Mouse (Mus musculus): ENCODE results near the gene Slc15a3. TPM values are rescaled to one million over a fixed set of nuclear protein-coding genes. Genes with fewer than 3 reads are reported as not detected.

The Slc15a3 gene
- 1 to 10 TPM in 1 of 2 experiments, under 1 TPM in 1; 0.83 to 2.0 TPM for total RNA-seq (2023)

DNA sequence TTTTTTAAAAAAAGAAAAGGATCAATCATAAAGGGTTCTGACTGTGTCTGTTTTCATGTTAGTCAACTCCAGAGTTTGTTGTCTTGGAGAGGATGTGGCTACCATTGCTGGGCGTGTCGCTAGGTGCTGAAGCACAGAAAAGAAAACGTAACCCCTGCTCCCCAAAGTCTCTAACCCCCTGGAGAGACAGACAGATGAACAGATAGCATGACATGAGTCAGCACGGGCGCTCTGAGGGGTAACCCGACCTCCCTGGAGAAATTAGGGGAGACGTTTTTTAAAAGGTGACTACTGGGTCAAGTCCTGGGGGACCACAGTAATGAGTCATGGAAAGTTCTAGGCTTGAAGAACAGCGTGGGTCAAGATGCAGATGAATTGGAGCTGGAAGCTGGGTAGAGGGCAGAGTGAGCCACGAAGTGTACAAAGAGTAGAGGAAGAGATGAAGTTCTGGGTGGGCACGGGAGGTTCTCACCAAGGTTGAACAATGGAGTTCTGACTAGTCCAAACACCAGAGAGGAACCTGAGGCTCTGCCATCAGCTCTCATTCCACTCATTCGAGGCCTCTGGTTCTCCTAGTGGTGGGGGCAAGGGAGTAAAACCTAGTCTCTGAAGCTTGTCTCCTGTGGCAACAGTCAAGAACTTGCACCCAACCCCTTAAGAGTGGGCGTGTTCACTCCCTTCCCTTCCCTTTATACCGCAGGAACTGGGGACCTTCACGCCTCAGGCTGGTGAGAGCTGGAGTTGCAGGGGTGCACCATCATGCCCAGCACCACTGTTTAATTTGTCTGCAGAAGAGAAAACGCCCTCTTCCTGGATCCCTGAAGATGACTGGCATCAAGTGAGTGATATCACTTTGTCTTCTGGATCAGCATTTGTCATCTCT is at the start of gene Slc15a3:
Gene Slc15a3 (plus strand): TSS at position 718 of the 883 bp plus-strand sequence.

DNA sequence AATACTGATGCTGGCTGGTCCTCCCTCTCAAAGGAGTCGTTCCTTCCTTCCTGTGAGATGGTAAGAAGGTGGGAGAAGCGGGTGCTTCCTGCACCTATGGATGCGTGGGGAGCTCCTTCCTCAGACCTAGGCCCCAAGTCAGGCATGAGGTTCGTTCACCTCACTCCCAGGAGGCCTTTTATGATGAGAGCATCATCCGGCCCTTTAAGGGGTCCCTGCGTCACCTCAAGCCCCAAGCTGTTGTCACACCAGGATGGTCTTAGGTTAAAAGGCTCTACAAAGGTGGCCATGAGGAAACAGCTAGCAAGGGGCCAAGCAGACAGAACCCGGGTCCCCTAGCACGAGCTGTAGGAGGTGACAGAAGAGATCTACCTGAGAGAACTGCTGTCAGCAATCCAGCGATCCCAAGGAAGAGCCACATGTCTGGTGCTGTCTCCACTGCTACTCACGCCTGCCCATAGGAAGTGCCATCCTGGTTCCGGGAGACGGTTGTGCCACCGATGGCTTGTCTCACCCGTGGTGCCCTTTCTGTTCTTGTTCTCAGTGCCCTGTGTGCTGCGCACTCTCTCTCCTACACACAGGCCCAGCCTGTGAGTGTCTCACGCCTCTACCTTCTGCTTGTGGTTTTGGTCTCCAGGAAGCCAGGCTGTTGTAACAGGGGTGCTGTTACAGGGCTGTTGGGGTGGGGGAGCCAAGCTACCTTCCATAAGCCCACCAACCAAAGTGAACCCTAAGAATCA is 9.9 kb upstream of the Slc15a3 start, which contains the start of gene Cd6:
Gene Cd6 (minus strand): TSS at position 623 of the 740 bp plus-strand sequence.

DNA sequence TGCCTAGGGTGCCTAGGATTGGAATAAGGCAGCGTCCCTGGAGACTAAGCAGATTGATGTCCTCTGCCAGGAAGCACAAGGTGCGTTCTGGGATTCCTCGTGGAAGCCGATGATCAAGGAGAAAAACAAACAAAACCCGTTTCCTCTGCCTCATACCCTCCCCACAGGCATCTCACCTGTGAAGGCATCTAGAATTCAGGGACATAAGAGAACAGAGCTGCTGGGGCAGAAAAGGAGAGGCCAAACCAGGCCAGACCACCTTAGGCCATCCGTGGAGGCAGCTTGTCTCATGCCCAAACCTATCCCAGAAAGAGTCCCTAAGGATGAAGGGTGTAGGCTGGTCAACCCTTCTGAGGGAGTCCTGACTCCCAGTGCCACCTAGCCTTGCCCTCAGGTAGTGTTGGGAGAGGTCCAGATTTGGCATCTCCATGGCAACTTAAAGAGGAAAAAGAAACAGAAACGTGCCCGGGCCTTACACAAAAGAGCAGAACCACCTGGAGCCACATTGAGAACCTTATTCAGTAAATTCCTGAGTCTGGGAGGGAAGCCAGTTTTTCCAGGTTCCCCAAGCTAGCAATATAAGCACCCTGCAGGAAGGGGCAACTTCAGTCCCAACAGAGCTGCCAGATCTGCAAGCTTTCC is 30.5 kb downstream of the Slc15a3 start, which contains the start of gene Tmem132a:
Gene Tmem132a (minus strand): TSS at position 55 of the 642 bp plus-strand sequence.

DNA sequence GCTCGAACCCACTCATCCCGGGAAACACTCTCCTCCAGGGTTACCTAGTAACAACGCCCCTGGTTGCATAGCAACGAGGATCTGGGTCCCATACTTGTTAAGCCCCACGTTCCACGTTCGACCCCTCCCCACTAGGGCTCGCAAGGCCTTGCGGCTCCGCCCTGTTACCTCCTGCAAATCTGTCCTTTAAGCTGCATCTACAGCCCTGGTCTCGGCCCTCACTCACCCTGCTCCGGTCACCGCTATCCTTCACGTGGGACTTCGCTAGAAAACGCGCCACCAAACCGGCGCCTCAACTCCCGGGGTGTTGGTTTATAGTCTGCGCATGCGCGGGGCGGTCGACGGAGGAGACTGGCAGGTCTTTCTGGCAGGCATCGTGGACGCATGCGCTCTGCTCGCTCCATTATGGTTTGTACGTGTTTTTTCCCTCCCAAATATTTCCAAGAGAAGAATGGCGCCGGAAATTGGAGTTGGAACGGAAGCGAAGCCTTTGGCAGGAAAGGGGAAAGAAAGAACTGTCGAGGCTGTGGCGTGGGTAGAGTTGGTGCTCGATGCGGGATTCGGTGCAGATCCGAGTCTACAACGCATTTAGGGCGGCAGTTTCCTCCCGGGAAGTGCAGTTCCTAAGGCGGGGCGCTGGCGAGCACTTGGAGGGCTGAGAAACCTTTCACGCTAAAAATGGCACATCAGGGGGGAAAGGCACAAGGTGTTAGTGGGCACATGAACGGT is 42.1 kb downstream of the Slc15a3 start, which contains the start of gene Tmem109:
Gene Tmem109 (minus strand): TSS at position 576 of the 729 bp plus-strand sequence.

DNA sequence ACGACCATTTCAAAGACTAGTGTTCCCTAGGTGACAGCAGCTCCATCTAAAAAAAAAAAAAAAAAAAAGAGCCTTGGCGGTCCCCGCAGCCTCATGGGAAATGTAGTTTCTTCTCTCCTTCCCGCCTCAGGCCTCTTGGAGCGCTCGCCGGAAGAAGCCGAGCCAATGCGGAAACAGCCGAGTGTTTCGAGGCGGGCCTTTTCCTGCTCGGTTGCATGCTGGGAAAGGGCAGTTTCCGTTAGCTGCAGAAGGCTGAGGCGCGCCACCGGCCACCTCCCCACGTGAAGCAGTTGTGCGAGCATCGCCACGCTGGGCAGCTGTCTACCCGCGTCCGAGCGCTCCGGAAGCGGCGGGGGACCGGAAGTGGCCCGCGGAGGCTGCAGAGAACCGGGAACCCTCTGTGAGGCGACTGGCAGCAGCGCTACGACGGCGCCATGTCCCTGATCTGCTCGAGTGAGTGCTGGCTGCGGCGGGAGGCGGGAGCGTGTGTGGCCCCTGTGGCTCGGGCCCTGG is 55.5 kb downstream of the Slc15a3 start, which contains the start of gene Prpf19:
Gene Prpf19 (plus strand): TSS at position 216 of the 513 bp plus-strand sequence.

Other genes with a start within 250 kb of the Slc15a3 start
- gene Ddb1, start 234.4 kb upstream of the Slc15a3 start, total RNA-seq (2023), result 100 to 1,000 TPM; 193 to 213 TPM
- gene Tkfc, start 234.1 kb upstream of the Slc15a3 start, total RNA-seq (2023), result 1 to 10 TPM; 9.2 to 9.3 TPM
- 1 to 10 TPM; 6.4 to 6.5 TPM for gene Vwce, start 205.5 kb upstream of the Slc15a3 start, total RNA-seq (2023)
- gene Pga5, start 161.7 kb upstream of the Slc15a3 start, total RNA-seq (2023), result not detected
- gene Vps37c, start 151.0 kb upstream of the Slc15a3 start, total RNA-seq (2023), result 10 to 100 TPM; 18.3 to 20.8 TPM
- gene Cd5, start 100.7 kb upstream of the Slc15a3 start, total RNA-seq (2023), result 100 to 1,000 TPM; 290 to 296 TPM
- 100 to 1,000 TPM; 253 to 276 TPM for gene Cd6, start 9.7 kb upstream of the Slc15a3 start, total RNA-seq (2023)
- 1 to 10 TPM in 1 of 2 experiments, under 1 TPM in 1; 0.79 to 1.2 TPM for gene Tmem132a, start 30.2 kb downstream of the Slc15a3 start, total RNA-seq (2023)
- 10 to 100 TPM; 26.0 to 26.4 TPM for gene Tmem109, start 42.3 kb downstream of the Slc15a3 start, total RNA-seq (2023)
- 100 to 1,000 TPM; 104 to 135 TPM for gene Prpf19, start 55.5 kb downstream of the Slc15a3 start, total RNA-seq (2023)
- gene Zp1, start 80.9 kb downstream of the Slc15a3 start, total RNA-seq (2023), result not detected
- gene Ptgdr2, start 97.4 kb downstream of the Slc15a3 start, total RNA-seq (2023), result under 1 TPM in 1 of 2 experiments, not detected in 1; 0.36 TPM
- gene Ccdc86, start 109.5 kb downstream of the Slc15a3 start, total RNA-seq (2023), result 10 to 100 TPM; 29.1 to 30.6 TPM
- not detected for gene Ms4a10, start 134.9 kb downstream of the Slc15a3 start, total RNA-seq (2023)
- not detected for gene Ms4a15, start 153.5 kb downstream of the Slc15a3 start, total RNA-seq (2023)
- gene Ms4a18, start 178.3 kb downstream of the Slc15a3 start, total RNA-seq (2023), result not detected
- 1 to 10 TPM; 1.5 to 1.7 TPM for gene Ms4a8a, start 241.4 kb downstream of the Slc15a3 start, total RNA-seq (2023)